Mouse (Mus musculus): ENCODE measurements at regions not wholly inside any gene's neighbourhood (a gene's known extent, or its start where the extent isn't known, plus 50 kb on each side); places are given as distances from the start of the nearest gene placed in this dataset.

DNA sequence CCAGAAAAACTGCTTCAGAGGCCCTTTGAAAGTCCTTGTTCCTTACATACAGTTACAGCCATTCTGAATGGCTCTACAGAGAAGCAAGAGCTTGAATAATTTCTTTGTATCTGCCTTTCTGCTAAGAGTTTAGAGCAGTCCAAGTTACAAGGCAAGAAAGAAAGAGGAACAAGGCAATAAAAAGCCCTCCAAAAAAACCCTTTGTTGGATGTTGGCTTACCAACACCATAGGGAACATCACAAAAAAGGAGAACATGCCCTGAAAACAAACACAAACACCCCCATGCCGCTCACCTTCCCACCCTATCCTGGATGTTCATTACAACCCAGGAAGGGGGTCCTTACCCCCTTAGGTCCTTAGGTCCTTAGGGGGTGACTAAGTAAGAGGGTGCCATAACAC, 359.2 kb upstream of the Gcfc2 start:
- TF ChIP-seq MEF2A (IDR thresholded peaks at IDR 0.05; ENCODE audit: extremely low read depth, insufficient replicate concordance, low read depth, low read length, poor library complexity, severe bottlenecking): no peak
- TF ChIP-seq SIN3A (IDR thresholded peaks at IDR 0.05; ENCODE audit: low read length): no peak
- TF ChIP-seq NELFE (IDR thresholded peaks at IDR 0.05; ENCODE audit: low read depth, low read length): no peak
- no peak for TF ChIP-seq CTCF (IDR thresholded peaks at IDR 0.05 in 2 of 3, conservative IDR thresholded peaks at IDR 0.05 in 1 of 3; ENCODE audit: control insufficient read depth in 1 of 3, insufficient read depth in 1 of 3, low read depth in 2 of 3, low read length in 3 of 3, poor library complexity in 1 of 3, severe bottlenecking in 1 of 3)
- TF ChIP-seq TAL1 (IDR thresholded peaks at IDR 0.05; ENCODE audit: low read length): no peak
- no peak overlapping the region for H3K9ac ChIP-seq (ENCODE audit: control insufficient read depth, low read depth, low read length, poor library complexity, severe bottlenecking)
- H3K27me3 ChIP-seq (ENCODE audit: control insufficient read depth in 1 of 2, insufficient read depth in 2 of 2, low read length in 2 of 2): no peaks in the 10 kb centered on the region
- H3K36me3 ChIP-seq (ENCODE audit: control insufficient read depth in 1 of 2, insufficient read depth in 2 of 2, low read length in 2 of 2): no peaks in the 10 kb centered on the region
- no peaks in the 10 kb centered on the region for H3K79me2 ChIP-seq (ENCODE audit: control insufficient read depth, insufficient read depth, low read length, poor library complexity)
- DNase-seq (ENCODE audit: low read depth, low spot score): no peak
- no peaks in the 10 kb centered on the region for H3K9me3 ChIP-seq (replicated peaks; ENCODE audit: insufficient read depth, low read length)
- H3K4me1 ChIP-seq (ENCODE audit: control insufficient read depth in 1 of 2, insufficient read depth in 2 of 2, low read length in 2 of 2): no peaks in the 10 kb centered on the region
- no peak overlapping the region for H3K27ac ChIP-seq (ENCODE audit: control insufficient read depth, low read depth, low read length)
- H3K4me3 ChIP-seq (ENCODE audit: control insufficient read depth in 1 of 2, insufficient read depth in 1 of 2, low read depth in 2 of 2, low read length in 2 of 2): no peak overlapping the region

- Histone ChIP-seq H3K27me3 (ENCODE audit: control insufficient read depth in 1 of 2, insufficient read depth in 2 of 2, low read length in 2 of 2) (no peaks in the 10 kb centered on the region), H3K36me3 (ENCODE audit: control insufficient read depth in 1 of 2, insufficient read depth in 2 of 2, low read length in 2 of 2) (no peaks in the 10 kb centered on the region), H3K9ac (ENCODE audit: control insufficient read depth, low read depth, low read length, poor library complexity, severe bottlenecking) (no peak overlapping the region), H3K4me3 (ENCODE audit: control insufficient read depth in 1 of 2, insufficient read depth in 1 of 2, low read depth in 2 of 2, low read length in 2 of 2) (no peak overlapping the region), H3K79me2 (ENCODE audit: control insufficient read depth, insufficient read depth, low read length, poor library complexity) (no peaks in the 10 kb centered on the region), H3K27ac (ENCODE audit: control insufficient read depth, low read depth, low read length) (no peak overlapping the region), H3K9me3 (replicated peaks; ENCODE audit: insufficient read depth, low read length) (no peaks in the 10 kb centered on the region), H3K4me1 (ENCODE audit: control insufficient read depth in 1 of 2, insufficient read depth in 2 of 2, low read length in 2 of 2) (no peaks in the 10 kb centered on the region)
- TF ChIP-seq ETS1 (IDR thresholded peaks at IDR 0.05; ENCODE audit: low read depth, low read length) (no peak), MAFK (IDR thresholded peaks at IDR 0.05; ENCODE audit: borderline replicate concordance, low read depth, low read length) (no peak), E2F4 (IDR thresholded peaks at IDR 0.05; ENCODE audit: borderline replicate concordance, low read depth, low read length) (no peak), NELFE (IDR thresholded peaks at IDR 0.05; ENCODE audit: low read depth, low read length) (no peak), POLR2A (IDR thresholded peaks at IDR 0.05; ENCODE audit: control insufficient read depth in 1 of 2, insufficient read depth in 1 of 2, low read depth in 1 of 2, low read length in 2 of 2, poor library complexity in 1 of 2) (no peak), MAX (IDR thresholded peaks at IDR 0.05; ENCODE audit: low read length) (no peak), MYC (IDR thresholded peaks at IDR 0.05; ENCODE audit: low read depth, low read length) (no peak), USF2 (IDR thresholded peaks at IDR 0.05; ENCODE audit: borderline replicate concordance in 1 of 2, insufficient read depth in 1 of 2, low read depth in 1 of 2, low read length in 2 of 2) (no peak), KAT2A (conservative IDR thresholded peaks at IDR 0.05; ENCODE audit: low read depth, low read length) (no peak), CHD1 (IDR thresholded peaks at IDR 0.05; ENCODE audit: low read depth, low read length) (no peak), CTCF (IDR thresholded peaks at IDR 0.05 in 2 of 3, conservative IDR thresholded peaks at IDR 0.05 in 1 of 3; ENCODE audit: control insufficient read depth in 1 of 3, insufficient read depth in 1 of 3, low read depth in 2 of 3, low read length in 3 of 3, poor library complexity in 1 of 3, severe bottlenecking in 1 of 3) (no peak), ELF1 (IDR thresholded peaks at IDR 0.05; ENCODE audit: low read depth, low read length) (no peak), ZC3H11A (IDR thresholded peaks at IDR 0.05; ENCODE audit: low read depth, low read length) (no peak), RAD21 (IDR thresholded peaks at IDR 0.05; ENCODE audit: low read depth, low read length) (no peak), GABPA (IDR thresholded peaks at IDR 0.05; ENCODE audit: low read depth, low read length) (no peak), GATA1 (IDR thresholded peaks at IDR 0.05; ENCODE audit: low read depth, low read length) (no peak), TBP (IDR thresholded peaks at IDR 0.05; ENCODE audit: low read depth, low read length) (no peak), POLR2AphosphoS2 (IDR thresholded peaks at IDR 0.05; ENCODE audit: low read length) (no peak), BHLHE40 (IDR thresholded peaks at IDR 0.05; ENCODE audit: borderline replicate concordance, low read depth, low read length) (no peak), UBTF (IDR thresholded peaks at IDR 0.05; ENCODE audit: borderline replicate concordance, insufficient read depth, low read depth, low read length) (no peak)
- DNase-seq (ENCODE audit: low read depth, low spot score): no peak
Observed at GRCm38 (mm10) chr6:81586441-81587117, 336.9 kb upstream of the Gcfc2 start.

Data from MEL (cell line).